Mouse (Mus musculus) stomach, embryonic 15.5 days (tissue): Measurements from ENCODE around the gene Txnrd3. TPM values are rescaled to one million over a fixed set of nuclear protein-coding genes. Genes with fewer than 3 reads are reported as not detected.

ENCODE experiments used
- ATAC-seq: fragments of 200-750 bp; cut with Nextera tagmentation; 2 replicates; pipeline ENCODE4 v1.8.0; 2017; ENCODE audit warnings: low read depth, moderate number of reproducible peaks, moderate TSS enrichment; ENCODE audit not compliant: insufficient read depth, low FRiP score
- H3K27ac ChIP-seq: fragments of 300-500 bp; sonication (generic); 2 replicates; pipeline ENCODE4 v1.5.1; 2015; ENCODE audit warnings: mild to moderate bottlenecking, inconsistent platforms
- H3K27me3 ChIP-seq: fragments of 300-500 bp; sonication (generic); replicated peaks from 2 replicates; pipeline ENCODE4 v1.6.1; 2015; ENCODE audit warnings: inconsistent platforms
- H3K36me3 ChIP-seq: fragments of 300-500 bp; sonication (generic); 2 replicates; pipeline ENCODE4 v1.6.1; 2015; ENCODE audit warnings: inconsistent platforms
- H3K4me1 ChIP-seq: fragments of 300-500 bp; sonication (generic); 2 replicates; pipeline ENCODE4 v1.6.1; 2015; ENCODE audit warnings: inconsistent platforms
- H3K4me2 ChIP-seq: fragments of 300-500 bp; sonication (generic); 2 replicates; pipeline ENCODE4 v1.6.1; 2015; ENCODE audit warnings: mild to moderate bottlenecking, inconsistent platforms
- H3K4me3 ChIP-seq: fragments of 300-500 bp; sonication (generic); replicated peaks from 2 replicates; pipeline ENCODE4 v1.5.1; 2015; ENCODE audit warnings: inconsistent platforms
- H3K9ac ChIP-seq: fragments of 300-500 bp; sonication (generic); 2 replicates; pipeline ENCODE4 v1.6.1; 2015; ENCODE audit warnings: inconsistent platforms
- H3K9me3 ChIP-seq: fragments of 300-500 bp; sonication (generic); 2 replicates; pipeline ENCODE4 v1.6.1; 2016; ENCODE audit warnings: inconsistent platforms
- WGBS: fragments of 180-500 bp; shearing (Covaris S2); methylation state at CpG from one replicate; pipeline ENCODE4 v1.1.7; 2015; 5-methylcytosine and 5-hydroxymethylcytosine counted together
- polyA plus RNA-seq: library from polyadenylated mRNA; unstranded; fragments of >200 nt; fragmentation: Nextera tagmentation; extraction: Ambion mirVana; gene quantifications from 2 replicates; pipeline ENCODE4 v1.2.1, GENCODE M21; 2015

Txnrd3 gene
- polyA plus RNA-seq, result 9.4 and 9.6 TPM in 2 replicates

GRCm38 (mm10) chr6:89643798-89644270 is at the start of gene Txnrd3:
Txnrd3 (plus strand) TSS chr6:89643988.
- Histone ChIP-seq H3K36me3 (no peaks in the 10 kb centered on the region), H3K27ac (peak within 1 kb of the TSS; percentile 95), H3K9ac (peak within 1 kb of the TSS; percentile 44), H3K4me3 (peak within 1 kb of the TSS; percentile 76), H3K27me3 (no peaks in the 10 kb centered on the region), H3K4me1 (0 out of 2 replicates have a peak, but pooled peaks cover 7% of the 10 kb centered on the region), H3K4me2 (peak within 1 kb of the TSS; percentile 97), H3K9me3 (no peaks in the 10 kb centered on the region)
- WGBS, result under 1% methylated on average over 45 of the region's 51 CpGs
- peak; percentile 89 for ATAC-seq

GRCm38 (mm10) chr6:89595018-89595776 is 48.6 kb upstream of the Txnrd3 start, which contains the start of gene Chchd6:
Chchd6 (minus strand) TSS chr6:89595652.
- Histone ChIP-seq H3K27ac (peak within 1 kb of the TSS; percentile 21; the same call in 1 of the 2 replicates), H3K36me3 (no peaks in the 10 kb centered on the region), H3K9me3 (no peaks in the 10 kb centered on the region), H3K27me3 (no peaks in the 10 kb centered on the region), H3K4me3 (peak within 1 kb of the TSS; percentile 83), H3K9ac (peak within 1 kb of the TSS; percentile 71), H3K4me2 (peak within 1 kb of the TSS; percentile 84), H3K4me1 (peaks cover 2% of the 10 kb centered on the region; the same call in 1 of the 2 replicates)
- under 1% methylated on average over 56 of the region's 56 CpGs for WGBS
- ATAC-seq, result peak; percentile 100

- peak overlapping the region; percentile 83; the same call in 1 of the 2 replicates for H3K4me3 ChIP-seq
- H3K27me3 ChIP-seq, result no peaks in the 10 kb centered on the region
- no peaks in the 10 kb centered on the region for H3K36me3 ChIP-seq
- peak overlapping the region; percentile 84 for H3K4me2 ChIP-seq
- 28% methylated on average over 5 of the region's 5 CpGs for WGBS
- H3K9ac ChIP-seq, result no peak overlapping the region
- H3K27ac ChIP-seq, result no peak overlapping the region
- H3K9me3 ChIP-seq, result no peaks in the 10 kb centered on the region
- ATAC-seq, result no peak
- H3K4me1 ChIP-seq, result peaks cover 2% of the 10 kb centered on the region; the same call in 1 of the 2 replicates
These were observed 48.0 kb upstream of the Txnrd3 start for GRCm38 (mm10) chr6:89595777-89596146.

- H3K27ac ChIP-seq, result no peak overlapping the region
- no peaks in the 10 kb centered on the region for H3K36me3 ChIP-seq
- H3K4me2 ChIP-seq, result no peak overlapping the region
- no peak overlapping the region for H3K9ac ChIP-seq
- H3K27me3 ChIP-seq, result no peaks in the 10 kb centered on the region
- H3K9me3 ChIP-seq, result no peaks in the 10 kb centered on the region
- 87% methylated on average over 1 of the region's 1 CpGs for WGBS
- ATAC-seq, result no peak
- H3K4me3 ChIP-seq, result no peak overlapping the region
- peaks cover 2% of the 10 kb centered on the region; the same call in 1 of the 2 replicates for H3K4me1 ChIP-seq
These were observed 47.3 kb upstream of the Txnrd3 start for GRCm38 (mm10) chr6:89596510-89596909.

- Histone ChIP-seq H3K27me3 (no peaks in the 10 kb centered on the region), H3K9me3 (no peaks in the 10 kb centered on the region), H3K4me3 (no peak overlapping the region), H3K9ac (no peak overlapping the region), H3K4me2 (no peak overlapping the region), H3K36me3 (no peaks in the 10 kb centered on the region), H3K4me1 (no peaks in the 10 kb centered on the region), H3K27ac (no peak overlapping the region)
- no peak for ATAC-seq
- WGBS, result 52% methylated on average over 3 of the region's 3 CpGs
These were observed 37.7 kb upstream of the Txnrd3 start for GRCm38 (mm10) chr6:89606096-89606495.

GRCm38 (mm10) chr6:89607999-89608398 is 35.8 kb upstream of the Txnrd3 start:
- WGBS, result 48% methylated on average over 4 of the region's 4 CpGs
- Histone ChIP-seq H3K4me1 (no peaks in the 10 kb centered on the region), H3K4me3 (no peak overlapping the region), H3K27me3 (no peaks in the 10 kb centered on the region), H3K27ac (no peak overlapping the region), H3K9me3 (no peaks in the 10 kb centered on the region), H3K4me2 (no peak overlapping the region), H3K9ac (no peak overlapping the region), H3K36me3 (no peaks in the 10 kb centered on the region)
- no peak for ATAC-seq

GRCm38 (mm10) chr6:89613336-89614106 is 30.3 kb upstream of the Txnrd3 start:
- peak; percentile 68 for ATAC-seq
- Histone ChIP-seq H3K9me3 (no peaks in the 10 kb centered on the region), H3K27ac (0 out of 2 replicates have a peak overlapping the region, but pooled peaks have one; percentile 4), H3K4me3 (no peak overlapping the region), H3K36me3 (no peaks in the 10 kb centered on the region), H3K27me3 (no peaks in the 10 kb centered on the region), H3K9ac (no peak overlapping the region), H3K4me2 (no peak overlapping the region), H3K4me1 (peaks cover 5% of the 10 kb centered on the region; the same call in 1 of the 2 replicates)
- WGBS, result 31% methylated on average over 15 of the region's 15 CpGs

- H3K4me1 ChIP-seq, result peaks cover 5% of the 10 kb centered on the region; the same call in 1 of the 2 replicates
- no peaks in the 10 kb centered on the region for H3K27me3 ChIP-seq
- no peaks in the 10 kb centered on the region for H3K36me3 ChIP-seq
- H3K9me3 ChIP-seq, result no peaks in the 10 kb centered on the region
- no peak overlapping the region for H3K4me3 ChIP-seq
- ATAC-seq, result no peak
- H3K4me2 ChIP-seq, result no peak overlapping the region
- WGBS, result 11% methylated on average over 2 of the region's 2 CpGs
- H3K27ac ChIP-seq, result 0 out of 2 replicates have a peak overlapping the region, but pooled peaks have one; percentile 4
- no peak overlapping the region for H3K9ac ChIP-seq
These were observed 29.7 kb upstream of the Txnrd3 start for GRCm38 (mm10) chr6:89614107-89614471.

- H3K27ac ChIP-seq, result no peak overlapping the region
- H3K4me1 ChIP-seq, result peaks cover 5% of the 10 kb centered on the region; the same call in 1 of the 2 replicates
- no peak overlapping the region for H3K4me3 ChIP-seq
- no peaks in the 10 kb centered on the region for H3K27me3 ChIP-seq
- no peak overlapping the region for H3K4me2 ChIP-seq
- no peak overlapping the region for H3K9ac ChIP-seq
- no peak for ATAC-seq
- no peaks in the 10 kb centered on the region for H3K36me3 ChIP-seq
- no peaks in the 10 kb centered on the region for H3K9me3 ChIP-seq
- WGBS, result 62% methylated on average over 7 of the region's 7 CpGs
These were observed 29.0 kb upstream of the Txnrd3 start for GRCm38 (mm10) chr6:89614596-89615372.

- Histone ChIP-seq H3K9ac (no peak overlapping the region), H3K36me3 (no peaks in the 10 kb centered on the region), H3K27ac (no peak overlapping the region), H3K9me3 (no peaks in the 10 kb centered on the region), H3K27me3 (no peaks in the 10 kb centered on the region), H3K4me1 (peaks cover 5% of the 10 kb centered on the region; the same call in 1 of the 2 replicates), H3K4me3 (no peak overlapping the region), H3K4me2 (no peak overlapping the region)
- WGBS, result 53% methylated on average over 7 of the region's 7 CpGs
- no peak for ATAC-seq
These were observed 28.4 kb upstream of the Txnrd3 start for GRCm38 (mm10) chr6:89615373-89615755.

GRCm38 (mm10) chr6:89622647-89623046 is 21.1 kb upstream of the Txnrd3 start:
- Histone ChIP-seq H3K27ac (no peak overlapping the region), H3K4me1 (no peaks in the 10 kb centered on the region), H3K9me3 (no peaks in the 10 kb centered on the region), H3K9ac (no peak overlapping the region), H3K36me3 (no peaks in the 10 kb centered on the region), H3K4me2 (no peak overlapping the region), H3K4me3 (no peak overlapping the region), H3K27me3 (no peaks in the 10 kb centered on the region)
- WGBS, result 74% methylated on average over 3 of the region's 3 CpGs
- no peak for ATAC-seq
